Mouse (Mus musculus) forebrain, embryonic 11.5 days (tissue): ENCODE data around the gene Cog4. TPM values are rescaled to one million over a fixed set of nuclear protein-coding genes. Genes with fewer than 3 reads are reported as not detected.

Experiments
- ATAC-seq: fragments of 200-750 bp; cut with Nextera tagmentation; replicated peaks from 2 replicates; pipeline ENCODE4 v1.8.0; 2017; ENCODE audit warnings: moderate TSS enrichment; ENCODE audit not compliant: low FRiP score
- DNase-seq: peaks from one replicate; pipeline ENCODE4 v3.0.0-alpha.2; 2017; ENCODE audit warnings: low spot score
- H3K27ac ChIP-seq: fragments of 300-500 bp; sonication (generic); 2 replicates; pipeline ENCODE4 v1.5.1; 2014; ENCODE audit warnings: low read depth, low read length
- H3K27me3 ChIP-seq: fragments of 300-500 bp; sonication (generic); 2 replicates; pipeline ENCODE4 v1.6.1; 2014; ENCODE audit warnings: mild to moderate bottlenecking, low read length, mixed read lengths; ENCODE audit not compliant: control insufficient read depth, insufficient read depth
- H3K36me3 ChIP-seq: fragments of 300-500 bp; sonication (generic); 2 replicates; pipeline ENCODE4 v1.6.1; 2014; ENCODE audit warnings: mild to moderate bottlenecking, low read length, moderate library complexity, mixed read lengths; ENCODE audit not compliant: control insufficient read depth, insufficient read depth
- H3K4me1 ChIP-seq: fragments of 300-500 bp; sonication (generic); replicated peaks from 2 replicates; pipeline ENCODE4 v1.6.1; 2014; ENCODE audit warnings: low read length, mixed read lengths; ENCODE audit not compliant: control insufficient read depth, insufficient read depth
- H3K4me2 ChIP-seq: fragments of 300-500 bp; sonication (generic); 2 replicates; pipeline ENCODE4 v1.6.1; 2014; ENCODE audit warnings: low read depth, mild to moderate bottlenecking, low read length, moderate library complexity, mixed read lengths; ENCODE audit not compliant: severe bottlenecking
- H3K4me3 ChIP-seq: fragments of 300-500 bp; sonication (generic); 2 replicates; pipeline ENCODE4 v1.5.1; 2014; ENCODE audit warnings: low read depth, low read length
- H3K9ac ChIP-seq: fragments of 300-500 bp; sonication (generic); 2 replicates; pipeline ENCODE4 v1.6.1; 2014; ENCODE audit warnings: low read length
- H3K9me3 ChIP-seq: fragments of 300-500 bp; sonication (generic); 2 replicates; pipeline ENCODE4 v1.6.1; 2016; ENCODE audit warnings: low read length, mixed read lengths; ENCODE audit not compliant: control insufficient read depth
- WGBS: fragments of 180-500 bp; shearing (Covaris S2); extraction: QIAGEN DNeasy Blood & Tissue Kit; methylation state at CpG from one replicate; pipeline ENCODE4 v1.1.7; 2014; 5-methylcytosine and 5-hydroxymethylcytosine counted together
- polyA plus RNA-seq: library from polyadenylated mRNA; unstranded; fragments of >200 nt; fragmentation: Nextera tagmentation; extraction: Ambion mirVana; gene quantifications from 2 replicates; pipeline ENCODE4 v1.2.1, GENCODE M21; 2014

The Cog4 gene
- polyA plus RNA-seq, 1 experiment from 2014 or later = 63.9 TPM

GRCm38 (mm10) chr8:110818593-110818992 lies 27.8 kb upstream of the Cog4 start:
- WGBS = 93% methylated on average over 3 of the region's 3 CpGs
- Histone ChIP-seq H3K36me3 (peaks cover 50% of the 10 kb centered on the region), H3K4me3 (no peak overlapping the region), H3K27me3 (no peaks in the 10 kb centered on the region), H3K27ac (no peak overlapping the region), H3K9me3 (no peaks in the 10 kb centered on the region), H3K4me2 (no peak overlapping the region), H3K9ac (no peak overlapping the region), H3K4me1 (no peaks in the 10 kb centered on the region)
- DNase-seq (no peak), ATAC-seq (no peak)

DNA sequence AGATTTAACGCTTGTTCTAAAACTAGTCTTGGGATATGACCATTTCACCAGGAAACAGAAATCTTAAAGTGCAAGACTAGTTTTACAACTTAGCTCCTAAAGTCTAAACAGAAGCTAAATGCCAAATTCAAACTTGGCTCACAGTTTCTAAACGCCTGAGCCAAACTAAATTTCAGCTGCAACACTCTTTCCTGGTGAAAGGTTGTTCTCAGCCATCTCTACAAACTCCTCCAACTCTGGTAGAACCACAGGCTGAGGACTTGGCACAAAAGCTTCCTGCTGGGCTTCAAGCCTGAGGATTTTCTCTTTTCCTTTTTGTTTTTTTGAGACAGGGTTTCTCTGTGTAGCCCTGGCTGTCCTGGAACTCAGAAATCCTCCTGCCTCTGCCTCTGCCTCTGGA lies 26.1 kb upstream of the Cog4 start:
- H3K27me3 ChIP-seq = no peaks in the 10 kb centered on the region
- H3K4me1 ChIP-seq = no peaks in the 10 kb centered on the region
- H3K4me2 ChIP-seq = no peak overlapping the region
- DNase-seq = no peak
- 93% methylated on average over 2 of the region's 2 CpGs for WGBS
- no peak for ATAC-seq
- no peak overlapping the region for H3K4me3 ChIP-seq
- no peaks in the 10 kb centered on the region for H3K9me3 ChIP-seq
- H3K36me3 ChIP-seq = peaks cover 46% of the 10 kb centered on the region
- no peak overlapping the region for H3K27ac ChIP-seq
- H3K9ac ChIP-seq = no peak overlapping the region

DNA sequence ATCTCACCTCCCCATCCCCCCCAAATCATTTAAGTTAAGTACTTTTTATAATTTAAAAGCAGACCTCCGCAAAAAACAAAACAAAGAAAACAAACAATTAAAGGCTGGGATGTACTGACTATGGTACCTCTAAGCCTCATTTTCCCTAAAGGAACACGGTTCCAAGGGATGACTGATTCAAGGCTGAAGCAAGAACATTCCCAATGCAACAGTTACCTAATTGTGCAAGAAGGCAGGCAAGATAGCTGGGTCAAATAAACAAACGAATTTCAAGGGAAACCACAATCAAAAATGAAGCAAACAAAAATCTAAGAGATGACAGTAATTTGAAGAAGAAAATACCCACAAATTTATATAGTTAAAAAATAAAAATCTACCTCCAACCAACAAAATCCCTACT lies 24.4 kb upstream of the Cog4 start:
- H3K9me3 ChIP-seq = no peaks in the 10 kb centered on the region
- no peak for ATAC-seq

DNA sequence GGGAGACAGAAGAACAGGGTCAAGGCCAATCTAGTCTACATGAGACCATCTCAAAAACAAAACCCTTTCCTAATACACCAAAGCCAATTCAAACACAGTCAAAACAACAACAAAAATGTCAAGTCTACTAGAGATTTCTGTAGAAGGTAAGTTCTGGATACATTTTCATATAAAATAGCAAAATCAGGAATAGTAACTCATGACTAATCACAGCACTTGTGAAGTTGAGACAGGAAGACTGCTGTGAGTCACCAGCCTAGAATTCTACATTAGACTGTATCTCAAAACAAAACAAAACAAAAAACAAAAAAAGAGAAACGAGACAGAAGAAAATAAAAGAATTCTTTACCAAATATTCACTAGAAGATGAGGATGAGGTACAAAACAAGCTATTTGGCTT lies 21.5 kb upstream of the Cog4 start:
- Histone ChIP-seq H3K4me2 (no peak overlapping the region), H3K27me3 (no peaks in the 10 kb centered on the region), H3K4me3 (no peak overlapping the region), H3K9ac (no peak overlapping the region), H3K4me1 (no peaks in the 10 kb centered on the region), H3K27ac (no peak overlapping the region), H3K9me3 (no peaks in the 10 kb centered on the region), H3K36me3 (peaks cover 42% of the 10 kb centered on the region)
- ATAC-seq = no peak
- no peak for DNase-seq
- WGBS = 84% methylated on average over 1 of the region's 1 CpGs

More for the DNA sequence above, 24.4 kb upstream of the Cog4 start:
- Histone ChIP-seq H3K4me3 (no peak overlapping the region), H3K4me1 (no peaks in the 10 kb centered on the region), H3K36me3 (peaks cover 45% of the 10 kb centered on the region), H3K27ac (no peak overlapping the region), H3K9ac (no peak overlapping the region), H3K27me3 (no peaks in the 10 kb centered on the region), H3K4me2 (no peak overlapping the region)
- DNase-seq = no peak
- 91% methylated on average over 3 of the region's 3 CpGs for WGBS

GRCm38 (mm10) chr8:110828511-110828910 lies 17.9 kb upstream of the Cog4 start:
- WGBS = 90% methylated on average over 3 of the region's 3 CpGs
- Histone ChIP-seq H3K36me3 (peaks cover 28% of the 10 kb centered on the region), H3K9me3 (no peaks in the 10 kb centered on the region), H3K4me3 (no peak overlapping the region), H3K4me2 (no peak overlapping the region), H3K27me3 (no peaks in the 10 kb centered on the region), H3K4me1 (no peaks in the 10 kb centered on the region), H3K27ac (no peak overlapping the region), H3K9ac (no peak overlapping the region)
- no peak for ATAC-seq
- DNase-seq = no peak

GRCm38 (mm10) chr8:110831956-110832355 lies 14.4 kb upstream of the Cog4 start:
- Histone ChIP-seq H3K36me3 (peaks cover 32% of the 10 kb centered on the region), H3K9me3 (no peaks in the 10 kb centered on the region), H3K9ac (no peak overlapping the region), H3K27me3 (no peaks in the 10 kb centered on the region), H3K4me3 (no peak overlapping the region), H3K4me1 (no peaks in the 10 kb centered on the region), H3K4me2 (no peak overlapping the region), H3K27ac (no peak overlapping the region)
- WGBS = 91% methylated on average over 3 of the region's 3 CpGs
- ATAC-seq = no peak
- no peak for DNase-seq

- DNase-seq (no peak), ATAC-seq (no peak)
- Histone ChIP-seq H3K27ac (no peak overlapping the region), H3K4me3 (no peak overlapping the region), H3K9me3 (no peaks in the 10 kb centered on the region), H3K4me2 (no peak overlapping the region), H3K4me1 (peaks cover 6% of the 10 kb centered on the region; the same call in 1 of the 2 replicates), H3K27me3 (no peaks in the 10 kb centered on the region), H3K9ac (no peak overlapping the region), H3K36me3 (peaks cover 25% of the 10 kb centered on the region)
- WGBS = 95% methylated on average over 3 of the region's 3 CpGs
Measured at GRCm38 (mm10) chr8:110842012-110842574, 4.3 kb upstream of the Cog4 start.

DNA sequence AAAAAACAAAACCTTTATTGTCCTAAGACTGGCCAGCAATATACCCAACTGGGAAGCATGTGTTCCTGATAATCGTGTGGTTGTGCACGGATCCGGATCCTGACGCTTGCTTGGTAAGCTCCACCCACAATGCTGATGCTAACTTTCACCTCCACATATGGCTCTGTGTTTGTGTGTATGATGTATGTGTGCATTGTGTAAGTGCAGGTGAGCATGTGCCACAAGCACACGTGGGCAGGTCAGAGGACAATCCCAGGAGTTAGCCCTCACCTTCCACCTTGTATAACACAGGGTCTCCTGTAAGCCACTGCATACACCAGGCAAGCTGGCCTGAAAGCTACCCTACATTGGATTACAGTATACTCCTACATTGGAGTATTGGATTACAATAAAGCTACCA lies 3.2 kb upstream of the Cog4 start:
- WGBS = 86% methylated on average over 5 of the region's 5 CpGs
- Histone ChIP-seq H3K4me2 (no peak overlapping the region), H3K4me1 (peaks cover 9% of the 10 kb centered on the region; the same call in 1 of the 2 replicates), H3K36me3 (peaks cover 22% of the 10 kb centered on the region), H3K27ac (no peak overlapping the region), H3K9ac (no peak overlapping the region), H3K9me3 (no peaks in the 10 kb centered on the region), H3K4me3 (no peak overlapping the region), H3K27me3 (no peaks in the 10 kb centered on the region)
- no peak for DNase-seq
- ATAC-seq = no peak

- Histone ChIP-seq H3K27me3 (no peaks in the 10 kb centered on the region), H3K9ac (no peak overlapping the region), H3K36me3 (peaks cover 16% of the 10 kb centered on the region), H3K4me3 (peak overlapping the region; percentile 77; the same call in 1 of the 2 replicates), H3K4me1 (peaks cover 9% of the 10 kb centered on the region; the same call in 1 of the 2 replicates), H3K9me3 (no peaks in the 10 kb centered on the region), H3K27ac (no peak overlapping the region), H3K4me2 (peak overlapping the region; percentile 78; the same call in 1 of the 2 replicates)
- no peak for DNase-seq
- WGBS = 85% methylated on average over 3 of the region's 3 CpGs
- ATAC-seq = no peak
Measured at GRCm38 (mm10) chr8:110844941-110845340, 1.5 kb upstream of the Cog4 start.
